Mouse (Mus musculus) forebrain, embryonic 11.5 days (tissue): ENCODE results near the gene Celsr3. TPM values are rescaled to one million over a fixed set of nuclear protein-coding genes. Genes with fewer than 3 reads are reported as not detected.

Experiments used
- ATAC-seq: fragments of 200-750 bp; cut with Nextera tagmentation; replicated peaks from 2 replicates; pipeline ENCODE4 v1.8.0; 2017; ENCODE audit warnings: moderate TSS enrichment; ENCODE audit not compliant: low FRiP score
- DNase-seq: peaks from one replicate; pipeline ENCODE4 v3.0.0-alpha.2; 2017; ENCODE audit warnings: low spot score
- H3K27ac ChIP-seq: fragments of 300-500 bp; sonication (generic); 2 replicates; pipeline ENCODE4 v1.5.1; 2014; ENCODE audit warnings: low read depth, low read length
- H3K27me3 ChIP-seq: fragments of 300-500 bp; sonication (generic); 2 replicates; pipeline ENCODE4 v1.6.1; 2014; ENCODE audit warnings: mild to moderate bottlenecking, low read length, mixed read lengths; ENCODE audit not compliant: control insufficient read depth, insufficient read depth
- H3K36me3 ChIP-seq: fragments of 300-500 bp; sonication (generic); 2 replicates; pipeline ENCODE4 v1.6.1; 2014; ENCODE audit warnings: mild to moderate bottlenecking, low read length, moderate library complexity, mixed read lengths; ENCODE audit not compliant: control insufficient read depth, insufficient read depth
- H3K4me1 ChIP-seq: fragments of 300-500 bp; sonication (generic); replicated peaks from 2 replicates; pipeline ENCODE4 v1.6.1; 2014; ENCODE audit warnings: low read length, mixed read lengths; ENCODE audit not compliant: control insufficient read depth, insufficient read depth
- H3K4me2 ChIP-seq: fragments of 300-500 bp; sonication (generic); 2 replicates; pipeline ENCODE4 v1.6.1; 2014; ENCODE audit warnings: low read depth, mild to moderate bottlenecking, low read length, moderate library complexity, mixed read lengths; ENCODE audit not compliant: severe bottlenecking
- H3K4me3 ChIP-seq: fragments of 300-500 bp; sonication (generic); 2 replicates; pipeline ENCODE4 v1.5.1; 2014; ENCODE audit warnings: low read depth, low read length
- H3K9ac ChIP-seq: fragments of 300-500 bp; sonication (generic); 2 replicates; pipeline ENCODE4 v1.6.1; 2014; ENCODE audit warnings: low read length
- H3K9me3 ChIP-seq: fragments of 300-500 bp; sonication (generic); 2 replicates; pipeline ENCODE4 v1.6.1; 2016; ENCODE audit warnings: low read length, mixed read lengths; ENCODE audit not compliant: control insufficient read depth
- WGBS: fragments of 180-500 bp; shearing (Covaris S2); extraction: QIAGEN DNeasy Blood & Tissue Kit; methylation state at CpG from one replicate; pipeline ENCODE4 v1.1.7; 2014; 5-methylcytosine and 5-hydroxymethylcytosine counted together
- polyA plus RNA-seq: library from polyadenylated mRNA; unstranded; fragments of >200 nt; fragmentation: Nextera tagmentation; extraction: Ambion mirVana; gene quantifications from 2 replicates; pipeline ENCODE4 v1.2.1, GENCODE M21; 2014

Celsr3 gene
- polyA plus RNA-seq, 1 experiment from 2014 or later, result 6.9 TPM

DNA sequence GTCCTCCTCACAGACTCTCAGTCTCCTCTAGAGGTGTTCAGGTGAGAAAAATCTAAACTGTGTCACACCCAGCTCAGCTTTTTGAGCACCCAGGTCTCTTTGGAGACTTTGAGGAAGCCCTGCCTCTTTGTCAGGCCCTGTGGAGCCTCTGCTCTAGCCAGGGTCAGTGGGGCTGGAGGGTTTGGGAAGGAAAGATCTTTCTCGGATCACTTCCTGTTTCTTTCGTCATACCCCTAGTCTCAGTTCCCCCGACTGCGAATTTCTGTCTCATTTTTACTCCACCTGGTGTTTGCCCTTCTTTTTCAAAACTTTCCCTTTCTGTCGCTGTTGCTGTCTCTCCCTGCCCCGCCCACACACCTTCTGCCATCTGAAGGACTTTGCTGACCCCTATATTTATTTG is 16.4 kb upstream of the Celsr3 start:
- H3K27me3 ChIP-seq, result no peaks in the 10 kb centered on the region
- no peak overlapping the region for H3K4me3 ChIP-seq
- no peak overlapping the region for H3K4me2 ChIP-seq
- DNase-seq, result no peak
- no peaks in the 10 kb centered on the region for H3K9me3 ChIP-seq
- peaks cover 6% of the 10 kb centered on the region; the same call in 1 of the 2 replicates for H3K4me1 ChIP-seq
- peaks cover 5% of the 10 kb centered on the region for H3K36me3 ChIP-seq
- ATAC-seq, result no peak
- 89% methylated on average over 6 of the region's 6 CpGs for WGBS
- H3K9ac ChIP-seq, result no peak overlapping the region
- no peak overlapping the region for H3K27ac ChIP-seq

DNA sequence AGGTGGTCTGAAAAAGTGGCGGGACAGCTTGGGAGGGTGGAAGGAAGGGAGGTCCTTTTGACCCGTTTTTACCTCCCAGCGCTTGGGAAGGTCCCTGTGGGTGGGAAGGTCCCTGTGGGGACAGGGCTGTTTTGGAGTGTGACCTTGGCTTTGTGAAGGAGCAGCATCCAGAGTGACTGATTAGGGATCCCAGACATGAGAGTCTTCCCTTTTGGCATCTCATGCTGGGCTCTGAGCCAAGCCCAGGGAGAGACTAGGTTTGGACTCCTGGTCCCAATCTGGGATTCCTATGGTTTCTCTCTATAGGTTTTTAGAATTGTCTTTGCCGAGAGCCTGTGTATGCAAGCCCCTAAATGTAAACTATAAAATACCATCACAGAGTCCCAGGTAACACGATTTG is 15.6 kb upstream of the Celsr3 start:
- Histone ChIP-seq H3K27me3 (no peaks in the 10 kb centered on the region), H3K4me1 (peaks cover 6% of the 10 kb centered on the region; the same call in 1 of the 2 replicates), H3K9me3 (no peaks in the 10 kb centered on the region), H3K9ac (no peak overlapping the region), H3K4me3 (no peak overlapping the region), H3K36me3 (peaks cover 2% of the 10 kb centered on the region), H3K4me2 (no peak overlapping the region), H3K27ac (no peak overlapping the region)
- no peak for DNase-seq
- no peak for ATAC-seq
- 85% methylated on average over 5 of the region's 5 CpGs for WGBS

DNA sequence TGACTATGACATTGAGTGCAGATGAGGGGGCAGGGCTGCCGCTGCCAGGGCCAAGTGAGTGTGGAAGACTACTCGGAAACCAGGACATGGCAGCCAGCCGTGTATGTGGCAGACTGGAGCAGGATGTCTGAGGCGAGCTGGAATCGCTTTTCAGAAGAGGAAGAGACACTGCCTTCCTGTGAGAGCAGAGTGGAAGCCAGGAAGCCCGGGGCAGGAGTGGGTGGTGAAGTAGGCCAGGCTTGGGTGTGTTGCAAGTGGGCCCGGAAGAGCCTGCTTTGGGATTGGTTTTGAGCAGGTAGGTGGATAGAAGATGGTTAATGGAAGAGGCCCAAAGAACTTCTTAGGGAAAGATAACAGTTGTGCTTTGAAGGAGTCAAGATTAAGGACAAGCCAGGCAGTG is 10.6 kb upstream of the Celsr3 start:
- H3K9ac ChIP-seq, result no peak overlapping the region
- WGBS, result 91% methylated on average over 7 of the region's 7 CpGs
- H3K27me3 ChIP-seq, result no peaks in the 10 kb centered on the region
- no peak for ATAC-seq
- no peak overlapping the region for H3K4me2 ChIP-seq
- no peaks in the 10 kb centered on the region for H3K9me3 ChIP-seq
- no peaks in the 10 kb centered on the region; the same call in 1 of the 2 replicates for H3K36me3 ChIP-seq
- H3K4me1 ChIP-seq, result no peaks in the 10 kb centered on the region
- H3K4me3 ChIP-seq, result no peak overlapping the region
- H3K27ac ChIP-seq, result no peak overlapping the region
- DNase-seq, result no peak

DNA sequence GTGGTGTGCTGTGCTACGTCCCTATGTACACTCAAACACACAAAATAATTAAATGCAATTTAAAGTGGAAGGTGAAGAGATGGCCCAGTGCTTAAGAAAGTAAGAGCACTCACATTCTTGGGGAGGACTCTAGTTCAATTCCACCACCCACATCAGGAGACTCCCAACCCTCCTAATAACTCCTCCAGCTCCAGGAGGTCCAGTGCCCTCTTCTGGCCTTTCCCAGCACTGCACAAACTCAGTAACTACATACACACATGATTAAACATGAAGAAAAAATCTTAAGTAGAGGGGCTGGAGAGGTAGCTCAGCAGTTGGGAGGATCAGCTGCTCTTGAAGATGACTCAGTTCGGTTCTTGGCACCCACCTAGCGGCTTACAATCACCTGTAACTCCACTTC is 6.6 kb upstream of the Celsr3 start:
- DNase-seq, result peak; percentile 72
- H3K27me3 ChIP-seq, result peaks cover 3% of the 10 kb centered on the region; the same call in 1 of the 2 replicates
- no peak overlapping the region for H3K4me2 ChIP-seq
- 58% methylated on average over 3 of the region's 3 CpGs for WGBS
- no peaks in the 10 kb centered on the region for H3K9me3 ChIP-seq
- no peak overlapping the region for H3K9ac ChIP-seq
- H3K36me3 ChIP-seq, result no peaks in the 10 kb centered on the region; the same call in 1 of the 2 replicates
- H3K4me3 ChIP-seq, result no peak overlapping the region
- no peak for ATAC-seq
- H3K4me1 ChIP-seq, result no peaks in the 10 kb centered on the region
- H3K27ac ChIP-seq, result no peak overlapping the region

DNA sequence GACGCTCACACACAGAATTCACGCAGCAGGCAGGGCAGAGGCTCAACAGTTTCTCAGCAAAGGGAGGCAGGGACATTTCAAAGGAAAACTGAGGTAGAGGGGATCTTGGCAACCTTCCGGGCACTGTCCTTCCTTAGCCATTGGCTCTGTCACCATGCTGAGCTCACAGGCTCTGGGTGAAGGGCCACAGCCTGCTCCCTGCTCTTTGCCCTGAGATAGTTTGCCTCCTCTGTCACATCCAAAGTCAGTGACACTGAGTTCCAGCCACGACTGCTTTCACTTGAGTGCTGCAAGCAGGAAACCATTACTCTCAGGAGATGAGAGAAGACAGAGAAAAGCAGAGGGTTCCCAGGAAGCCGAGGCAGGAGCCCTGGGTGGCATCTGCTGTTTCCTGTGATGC is 6.0 kb upstream of the Celsr3 start:
- no peak overlapping the region for H3K4me2 ChIP-seq
- ATAC-seq, result no peak
- no peak for DNase-seq
- H3K9me3 ChIP-seq, result no peaks in the 10 kb centered on the region
- WGBS, result 74% methylated on average over 5 of the region's 5 CpGs
- no peaks in the 10 kb centered on the region for H3K4me1 ChIP-seq
- H3K4me3 ChIP-seq, result no peak overlapping the region
- no peaks in the 10 kb centered on the region; the same call in 1 of the 2 replicates for H3K36me3 ChIP-seq
- peaks cover 3% of the 10 kb centered on the region; the same call in 1 of the 2 replicates for H3K27me3 ChIP-seq
- no peak overlapping the region for H3K27ac ChIP-seq
- no peak overlapping the region for H3K9ac ChIP-seq

DNA sequence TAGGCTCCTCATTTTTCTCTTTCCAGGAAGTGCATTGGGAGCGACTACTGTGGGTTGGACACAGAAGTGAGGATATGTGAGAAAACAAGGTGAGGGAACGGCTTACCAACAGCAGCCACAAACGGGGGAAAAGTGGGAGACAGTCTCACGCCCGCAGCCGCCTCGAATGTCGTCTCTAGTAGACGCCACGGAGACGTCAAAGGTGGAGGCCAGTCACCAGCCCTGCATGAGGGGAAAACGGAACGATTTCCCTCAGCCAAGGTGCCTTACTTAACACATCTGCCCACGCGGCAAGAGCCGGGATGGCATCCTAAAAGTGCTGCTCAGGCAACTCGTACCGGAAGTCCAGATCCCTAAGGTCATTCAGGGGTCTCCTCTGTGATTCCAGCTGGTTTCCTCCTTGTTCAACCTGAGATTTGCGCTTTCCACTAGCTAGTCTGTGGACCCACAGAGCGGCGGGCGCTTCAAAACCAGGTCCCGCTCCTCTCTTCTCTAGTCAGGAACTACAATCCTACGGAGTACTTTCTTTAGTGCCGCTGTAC is 1.9 kb upstream of the Celsr3 start:
- Histone ChIP-seq H3K9me3 (no peaks in the 10 kb centered on the region), H3K27me3 (peaks cover 28% of the 10 kb centered on the region), H3K4me2 (peak overlapping the region; percentile 53), H3K9ac (peak overlapping the region; percentile 30; the same call in 1 of the 2 replicates), H3K4me1 (peaks cover 5% of the 10 kb centered on the region; the same call in 1 of the 2 replicates), H3K4me3 (peak overlapping the region; percentile 64), H3K27ac (no peak overlapping the region), H3K36me3 (no peaks in the 10 kb centered on the region)
- ATAC-seq (no peak), DNase-seq (no peak)
- 4% methylated on average over 25 of the region's 25 CpGs for WGBS

DNA sequence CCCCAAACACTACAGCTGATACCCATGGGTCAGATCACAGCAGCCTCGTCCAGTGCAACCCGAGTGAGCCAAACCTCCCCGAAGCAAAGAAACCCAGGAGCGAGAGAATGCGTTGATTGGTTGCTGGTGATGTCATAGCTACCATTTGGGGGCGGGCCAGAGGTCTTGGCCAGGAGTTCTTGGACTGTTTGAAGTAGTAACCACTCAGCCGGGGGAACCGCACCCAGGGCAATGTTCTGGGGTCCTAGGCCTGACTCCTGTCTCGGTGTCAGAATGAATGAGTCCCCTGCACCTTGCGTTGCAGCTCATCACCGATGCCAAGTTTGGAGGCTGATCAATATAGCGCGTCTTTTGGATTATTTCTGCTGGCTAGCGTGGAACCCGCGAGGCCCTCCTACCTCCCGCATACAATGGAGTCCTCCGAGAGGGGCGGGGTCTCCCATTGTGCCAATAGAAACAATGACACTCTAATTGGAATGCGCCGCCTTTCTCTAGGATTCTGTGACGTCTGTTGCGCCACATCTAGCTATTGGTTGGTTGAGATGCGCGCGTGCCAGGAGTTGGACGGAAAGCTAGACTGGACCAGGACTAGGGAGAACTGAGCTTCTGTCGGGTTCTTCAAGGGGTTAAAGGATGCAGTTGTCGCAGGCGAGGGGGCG is 1.2 kb upstream of the Celsr3 start:
- peak overlapping the region; percentile 53 for H3K4me2 ChIP-seq
- no peaks in the 10 kb centered on the region for H3K9me3 ChIP-seq
- WGBS, result 1% methylated on average over 31 of the region's 31 CpGs
- ATAC-seq (peak; percentile 73), DNase-seq (peak; percentile 82)
- no peaks in the 10 kb centered on the region for H3K36me3 ChIP-seq
- no peak overlapping the region for H3K27ac ChIP-seq
- peak overlapping the region; percentile 64 for H3K4me3 ChIP-seq
- H3K27me3 ChIP-seq, result peaks cover 28% of the 10 kb centered on the region
- H3K9ac ChIP-seq, result peak overlapping the region; percentile 30; the same call in 1 of the 2 replicates
- H3K4me1 ChIP-seq, result peaks cover 5% of the 10 kb centered on the region; the same call in 1 of the 2 replicates

DNA sequence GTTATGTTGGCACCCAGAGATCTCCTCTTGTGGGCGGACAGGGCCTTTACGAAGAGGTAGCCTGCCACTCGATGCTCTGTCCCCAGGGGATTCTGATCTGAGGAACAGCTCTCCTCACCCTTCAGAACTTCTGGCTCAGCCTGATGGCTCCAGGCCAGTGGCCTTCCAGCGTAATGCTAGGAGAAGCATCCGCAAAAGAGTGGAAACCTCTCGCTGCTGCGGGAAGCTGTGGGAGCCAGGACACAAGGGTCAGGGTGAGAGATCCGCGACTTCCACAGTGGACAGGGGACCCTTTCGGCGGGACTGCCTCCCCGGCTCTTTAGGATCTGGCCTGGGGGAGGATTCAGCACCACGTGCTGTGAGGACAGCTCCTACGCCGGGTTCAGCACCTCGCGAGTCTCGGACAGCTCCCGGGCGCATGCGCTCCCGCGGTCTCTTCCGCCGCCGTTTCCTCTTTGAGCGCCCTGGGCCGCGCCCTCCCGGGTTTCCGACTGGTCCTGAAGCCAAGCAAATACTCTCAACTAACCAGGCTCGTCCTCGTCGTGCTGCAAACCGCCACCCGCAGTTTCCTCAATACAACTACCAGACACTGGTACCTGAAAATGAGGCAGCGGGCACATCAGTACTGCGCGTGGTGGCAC is 700 bp downstream of the Celsr3 start:
- peaks cover 8% of the 10 kb centered on the region for H3K4me1 ChIP-seq
- H3K4me3 ChIP-seq, result peak overlapping the region; percentile 64
- H3K9ac ChIP-seq, result peak overlapping the region; percentile 63; the same call in 1 of the 2 replicates
- ATAC-seq (peak; percentile 21; the same call in 1 of the 2 replicates), DNase-seq (peak; percentile 91)
- H3K36me3 ChIP-seq, result no peaks in the 10 kb centered on the region
- no peaks in the 10 kb centered on the region for H3K9me3 ChIP-seq
- H3K4me2 ChIP-seq, result peak overlapping the region; percentile 53
- 2% methylated on average over 39 of the region's 39 CpGs for WGBS
- H3K27me3 ChIP-seq, result peaks cover 41% of the 10 kb centered on the region
- no peak overlapping the region for H3K27ac ChIP-seq
